Comparison of ENCODE assay signal across 7 mouse cellular contexts in the genomic region with DNA sequence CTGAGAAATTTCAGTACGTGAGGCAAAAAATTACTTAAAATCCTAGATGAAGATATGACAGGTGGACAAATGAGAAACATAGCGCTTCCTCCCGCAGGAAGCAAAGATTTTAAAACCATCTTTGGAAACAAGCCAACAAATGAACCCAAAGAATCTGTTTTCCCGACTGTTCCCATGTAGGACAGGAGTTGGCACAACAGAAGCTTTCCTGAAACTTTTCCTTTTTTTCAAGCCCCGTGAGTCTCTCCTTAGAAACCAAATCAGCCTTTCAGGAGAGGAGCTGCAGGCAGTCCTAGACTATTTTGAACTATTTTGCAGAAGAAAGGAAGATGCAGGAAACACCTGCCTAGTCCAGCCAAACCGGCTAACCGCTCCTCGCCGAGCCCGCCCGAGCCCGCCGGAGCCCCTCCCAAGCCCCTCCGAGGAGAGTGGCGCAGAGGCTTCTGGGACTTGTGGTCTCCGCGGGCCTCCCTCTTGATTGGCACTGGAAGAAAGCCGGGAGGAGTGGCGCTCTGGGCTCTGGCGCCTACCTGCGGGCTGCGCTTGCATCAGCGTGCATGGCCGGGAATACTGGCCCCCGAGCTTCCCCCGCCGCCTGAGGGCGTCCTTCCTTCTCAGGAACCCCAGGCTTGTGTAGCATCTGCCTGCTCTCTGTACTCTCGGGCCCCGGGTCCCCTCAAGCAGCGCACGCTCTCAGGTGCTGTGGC. TPM values are rescaled to one million over a fixed set of nuclear protein-coding genes. Genes with fewer than 3 reads are reported as not detected.
DNase-seq lines count a peak whose midpoint lies in the region; ATAC-seq and TF ChIP-seq lines count a peak whose summit lies in the region.

Gene Mei4 (plus strand): TSS at position 490 of the 707 bp plus-strand sequence.

- no peaks in the 10 kb centered on the region for H3K4me1 ChIP-seq in heart, adult 2 months (ENCODE audit: control insufficient read depth, insufficient read depth, low read length)
- H3K4me1 ChIP-seq in limb, embryonic 12.5 days (replicated peaks): no peaks in the 10 kb centered on the region
- H3K4me1 ChIP-seq in midbrain, embryonic 14.5 days (ENCODE audit: control insufficient read depth, insufficient read depth, low read length): 0 out of 2 replicates have a peak, but pooled peaks cover 4% of the 10 kb centered on the region

- peak within 1 kb of the TSS; percentile 47 for H3K4me3 ChIP-seq in heart, adult 2 months
- peak within 1 kb of the TSS; percentile 59 for H3K4me3 ChIP-seq in limb, embryonic 12.5 days (replicated peaks)
- peak within 1 kb of the TSS; percentile 54 for H3K4me3 ChIP-seq in midbrain, embryonic 14.5 days (replicated peaks; ENCODE audit: low read depth, low read length)

- TF ChIP-seq EP300 in heart, adult 2 months (IDR thresholded peaks at IDR 0.05; ENCODE audit: insufficient read depth, low read depth, low read length): no peak

- no peaks in the 10 kb centered on the region for H3K79me2 ChIP-seq in heart, adult 2 months (replicated peaks; ENCODE audit: control insufficient read depth, insufficient read depth, low read length)

- H3K36me3 ChIP-seq in heart, adult 2 months (ENCODE audit: control insufficient read depth, insufficient read depth, low read length): no peaks in the 10 kb centered on the region
- no peaks in the 10 kb centered on the region for H3K36me3 ChIP-seq in limb, embryonic 12.5 days
- no peaks in the 10 kb centered on the region for H3K36me3 ChIP-seq in midbrain, embryonic 14.5 days (ENCODE audit: control insufficient read depth, insufficient read depth, low read length)

- H3K4me2 ChIP-seq in limb, embryonic 12.5 days: peak within 1 kb of the TSS; percentile 79
- H3K4me2 ChIP-seq in midbrain, embryonic 14.5 days (ENCODE audit: low read length): peak within 1 kb of the TSS; percentile 77

- 2% methylated on average over 32 of the region's 32 CpGs for WGBS in heart, adult 2 months
- 3% methylated on average over 32 of the region's 32 CpGs for WGBS in limb, embryonic 12.5 days
- 3% methylated on average over 32 of the region's 32 CpGs for WGBS in midbrain, embryonic 14.5 days

- TF ChIP-seq POLR2A in heart, adult 2 months (IDR thresholded peaks at IDR 0.05; ENCODE audit: insufficient read depth, low read depth, low read length): no peak

- intact Hi-C loops in heart, adult 2 months (cut with DNase I): no loop called here

- ATAC-seq in limb, embryonic 12.5 days (ENCODE audit: insufficient number of reproducible peaks, insufficient read depth, low FRiP score, low TSS enrichment, low read depth): peak; percentile 98
- ATAC-seq in midbrain, embryonic 14.5 days (ENCODE audit: low FRiP score, low TSS enrichment): peak; percentile 97

- H3K27ac ChIP-seq in heart, adult 2 months: no peak within 1 kb of the TSS
- H3K27ac ChIP-seq in limb, embryonic 12.5 days: no peak within 1 kb of the TSS
- no peak within 1 kb of the TSS for H3K27ac ChIP-seq in midbrain, embryonic 14.5 days (replicated peaks; ENCODE audit: low read depth, low read length)

- H3K9ac ChIP-seq in heart, adult 2 months (ENCODE audit: low read depth, low read length): no peak within 1 kb of the TSS
- H3K9ac ChIP-seq in limb, embryonic 12.5 days (replicated peaks): peak within 1 kb of the TSS; percentile 53; the same call in 1 of the 2 replicates
- peak within 1 kb of the TSS; percentile 57 for H3K9ac ChIP-seq in midbrain, embryonic 14.5 days (replicated peaks; ENCODE audit: low read length)

- DNase-seq in adrenal gland, postnatal 25 days: peak; percentile 68
- peak; percentile 85 for DNase-seq in embryo, embryonic 9.5 days (ENCODE audit: extremely low spot score)
- DNase-seq in heart, adult 2 months: peak; percentile 25 to 45
- DNase-seq in kidney, adult 8-10 months: peak; percentile 66 to 76
- peak; percentile 91 for DNase-seq in midbrain, embryonic 14.5 days
- peak; percentile 47 to 48 for DNase-seq in spleen, adult 18-20 months

- H3K9me3 ChIP-seq in limb, embryonic 12.5 days: no peaks in the 10 kb centered on the region
- no peaks in the 10 kb centered on the region for H3K9me3 ChIP-seq in midbrain, embryonic 14.5 days (ENCODE audit: control insufficient read depth, low read length)

- peak; percentile 43 for TF ChIP-seq CTCF in heart, adult 2 months (IDR thresholded peaks at IDR 0.05)

- 0 out of 2 replicates have a peak, but pooled peaks cover 1% of the 10 kb centered on the region for H3K27me3 ChIP-seq in heart, adult 2 months (ENCODE audit: control insufficient read depth, insufficient read depth, low read length)
- peaks cover 17% of the 10 kb centered on the region for H3K27me3 ChIP-seq in limb, embryonic 12.5 days
- H3K27me3 ChIP-seq in midbrain, embryonic 14.5 days (ENCODE audit: control insufficient read depth, insufficient read depth, low read length): no peaks in the 10 kb centered on the region

RNA-seq across cellular contexts. Expression of gene Mei4, which starts in this region (rescaled TPM):
- total RNA-seq in adrenal gland, postnatal 25 days (2021): 0.18 TPM in 1 of 2 replicates, not detected in the other
- not detected for total RNA-seq in heart, adult 2 months (2021)
- not detected in 2 replicates for polyA plus RNA-seq in heart, adult 2 months (2012; rRNA removed)
- polyA plus RNA-seq in limb, embryonic 12.5 days (2016; fragmentation: Nextera tagmentation; extraction: Ambion mirVana): 1.4 and 1.6 TPM in 2 replicates
- 1.5 and 1.9 TPM in 2 replicates for polyA plus RNA-seq in midbrain, embryonic 14.5 days (2014; fragmentation: Nextera tagmentation; extraction: Ambion mirVana)

Comparison
In these comparisons a context has a peak if more than half of its experiments do, and no peak if none do; other contexts are left out.
1. Peak in DNase-seq in adrenal gland, postnatal 25 days; RNA of the gene not detected or under 1 TPM.
2. Peak in DNase-seq and H3K4me3 ChIP-seq in heart, adult 2 months; RNA of the gene not detected or under 1 TPM.
3. DNase-seq: peak in every context shown above with its lines; median percentile 91 in midbrain, embryonic 14.5 days; 85 in embryo, embryonic 9.5 days; 71 in kidney, adult 8-10 months; 68 in adrenal gland, postnatal 25 days; 48 in spleen, adult 18-20 months; 35 in heart, adult 2 months.